Mouse (Mus musculus) brain, embryonic 14.5 days (tissue): ENCODE data around the gene Tnfaip1.

ENCODE experiments used
- CTCF ChIP-seq: fragments of 200-500 bp; IDR thresholded peaks from 2 replicates; pipeline ENCODE4 v1.5.1; 2012; ENCODE audit warnings: inconsistent platforms, mild to moderate bottlenecking, moderate library complexity, borderline replicate concordance; ENCODE audit not compliant: insufficient read depth, insufficient read length; ENCODE audit errors: extremely low read depth
- POLR2A ChIP-seq: fragments of 200-500 bp; IDR thresholded peaks from 2 replicates; pipeline ENCODE4 v1.6.1; 2012; ENCODE audit warnings: mild to moderate bottlenecking, inconsistent platforms, borderline replicate concordance; ENCODE audit not compliant: poor library complexity, insufficient read depth, insufficient read length, severe bottlenecking; ENCODE audit errors: extremely low read depth

DNA sequence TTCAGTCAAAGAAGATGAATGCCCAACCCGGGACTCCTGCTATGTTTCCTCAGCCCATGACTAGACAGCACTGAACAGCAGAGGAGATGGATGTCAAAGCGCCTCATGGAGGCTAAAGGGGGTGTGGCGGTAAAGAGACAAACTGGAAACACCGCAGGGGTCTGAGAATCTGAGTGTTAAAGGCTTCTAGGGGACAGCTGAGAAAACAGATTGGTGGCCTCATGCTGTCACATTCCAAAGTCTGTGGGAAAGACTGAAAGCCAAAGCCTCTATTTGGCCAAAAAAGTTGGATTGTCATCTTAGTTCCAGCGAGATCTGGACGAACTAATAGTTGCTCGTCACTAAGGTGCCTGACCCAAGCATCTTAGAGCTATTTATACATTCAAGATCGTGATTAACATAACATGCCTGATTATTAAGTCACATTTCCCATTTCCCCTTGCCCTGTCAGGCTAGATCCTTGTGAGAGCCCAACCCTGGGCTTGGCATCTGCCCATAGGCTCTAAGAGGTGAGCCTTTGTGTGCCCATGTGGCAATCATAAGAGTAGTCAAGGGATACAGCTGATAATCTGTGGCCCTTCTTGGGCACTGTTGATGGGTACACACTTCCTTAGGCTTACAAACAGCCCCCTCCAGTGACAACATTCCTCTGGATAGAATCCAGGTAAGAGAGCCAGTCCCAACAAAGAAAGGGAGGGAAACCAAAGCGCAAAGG lies 12.7 kb downstream of the Tnfaip1 start:
- no peak for TF ChIP-seq CTCF
- TF ChIP-seq POLR2A = no peak
